Mouse (Mus musculus): ENCODE results near the gene Vmn1r2.
"Not testable (repeated sequence)": the region's sequence is repeated elsewhere in the genome, so short reads cannot be mapped to it uniquely, and the experiment has no call there.

The Vmn1r2 gene

DNA sequence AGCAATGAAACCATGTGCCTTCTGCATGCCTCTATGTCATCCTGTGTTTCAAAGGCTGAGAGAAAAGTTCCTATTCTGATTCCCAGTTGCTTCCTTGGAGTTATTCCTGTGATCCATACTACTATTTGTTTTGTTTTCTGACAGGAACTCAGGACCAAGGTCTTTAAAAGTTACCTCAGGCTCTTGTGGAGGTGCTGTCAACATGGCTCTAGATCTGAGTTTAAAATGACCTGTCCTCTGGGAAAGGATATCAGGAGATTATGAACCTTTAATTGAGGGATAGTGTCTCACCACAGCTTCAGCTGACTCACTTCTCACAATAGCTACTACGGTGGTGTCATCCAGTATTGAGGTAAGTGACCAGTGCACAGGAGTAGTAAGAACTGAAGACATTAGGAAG is at the start of gene Vmn1r2:
TSS of gene Vmn1r2 (plus strand) at position 301 of the 400 bp plus-strand sequence.
- in situ Hi-C loops (cut with MboI), result not testable (repeated sequence)

DNA sequence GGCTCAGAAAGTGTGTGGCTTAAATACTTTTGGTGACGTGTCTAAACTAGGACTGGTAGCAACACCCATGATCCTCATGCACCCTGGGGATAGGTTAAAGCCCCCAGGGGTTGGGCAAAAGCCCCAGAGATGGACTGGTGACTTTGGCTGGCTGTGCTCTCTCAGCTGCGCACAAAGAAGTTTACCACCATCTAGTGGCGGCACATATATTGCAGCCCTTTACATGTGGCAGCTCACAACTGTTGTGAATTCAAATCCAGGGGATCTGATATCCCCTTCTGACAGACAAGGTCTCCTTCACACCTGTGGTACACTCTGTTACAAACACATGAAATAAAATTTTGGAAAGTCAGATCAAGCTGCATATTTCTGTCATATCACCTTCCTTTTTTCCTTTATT is 19.2 kb upstream of the Vmn1r2 start:
- in situ Hi-C loops (cut with MboI), result not testable (repeated sequence)

DNA sequence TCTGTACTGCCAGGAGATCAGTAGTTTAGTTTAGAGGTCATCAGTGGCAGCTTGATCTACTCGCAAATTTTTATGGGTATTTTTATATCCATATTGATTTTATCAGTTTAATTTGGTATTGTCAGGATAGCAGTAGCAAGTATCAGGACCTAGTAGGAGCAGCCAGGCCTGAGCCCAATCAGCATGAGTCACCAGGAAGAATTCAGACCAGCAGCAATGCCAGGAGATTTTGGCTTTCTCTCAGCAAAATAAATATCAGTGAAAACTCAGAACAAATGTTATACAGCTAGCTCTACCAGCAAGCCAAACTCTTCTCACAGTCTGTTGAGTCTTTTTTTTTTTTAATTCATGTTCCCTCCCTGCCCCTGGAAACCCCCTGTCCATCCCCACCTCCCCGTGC is 13.8 kb upstream of the Vmn1r2 start:
- in situ Hi-C loops (cut with MboI), result not testable (repeated sequence)

DNA sequence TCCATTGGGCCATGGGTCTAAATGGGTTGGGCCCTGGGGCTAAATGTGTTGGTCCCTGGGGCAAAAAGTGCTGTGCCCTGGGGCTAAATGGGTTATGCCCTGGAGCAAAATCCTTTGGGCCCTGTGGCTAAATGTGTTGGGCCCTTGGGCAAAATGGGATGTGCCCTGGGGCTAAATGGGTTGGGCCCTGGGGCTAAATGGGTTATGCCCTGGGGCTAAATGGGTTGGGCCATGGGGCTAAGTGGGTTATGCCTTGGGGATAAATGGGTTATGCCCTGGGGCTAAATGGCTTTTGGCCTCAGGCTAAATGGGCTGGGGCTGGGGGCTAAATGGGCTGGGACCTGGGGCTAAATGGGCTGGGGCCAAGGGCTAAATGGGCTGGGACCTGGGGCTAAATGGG is 2.7 kb upstream of the Vmn1r2 start:
- in situ Hi-C loops (cut with MboI), result not testable (repeated sequence)

DNA sequence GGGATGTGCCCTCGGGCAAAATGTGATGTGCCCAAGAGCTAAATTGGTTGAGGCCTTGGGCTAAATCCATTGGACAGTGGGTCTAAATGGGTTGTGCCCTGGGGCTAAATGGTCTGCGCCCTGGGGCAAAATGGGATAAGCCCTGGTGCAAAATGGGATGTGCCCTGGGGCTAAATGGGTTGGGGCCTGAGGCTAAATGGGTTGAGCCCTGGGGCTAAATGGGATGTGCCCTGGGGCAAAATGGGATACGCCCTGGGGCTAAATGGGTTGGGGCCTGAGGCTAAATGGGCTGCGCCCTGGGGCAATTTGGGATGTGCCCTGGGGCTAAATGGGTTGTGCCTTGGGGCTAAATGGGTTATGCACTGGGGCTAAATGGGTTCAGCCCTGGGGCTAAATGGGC is 2.1 kb upstream of the Vmn1r2 start:
- in situ Hi-C loops (cut with MboI), result no loop called here

DNA sequence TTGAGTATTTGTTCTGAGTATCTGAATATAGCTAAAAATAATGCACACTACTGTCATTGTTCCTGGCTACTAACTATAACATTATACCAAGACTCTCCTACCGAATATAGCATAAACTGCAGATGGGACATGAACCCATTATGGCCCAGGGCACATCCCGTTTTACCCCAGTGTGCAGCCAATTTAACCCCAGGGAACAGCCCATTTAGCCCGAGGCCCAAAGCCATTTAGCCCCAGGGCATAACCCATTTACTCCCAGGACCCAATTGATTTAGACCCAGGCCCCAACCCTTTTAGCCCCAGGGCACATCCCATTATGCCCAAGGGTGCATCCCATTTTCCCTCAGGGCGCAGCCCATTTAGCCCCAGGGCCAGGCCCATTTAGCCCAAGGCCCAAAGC is 7.5 kb downstream of the Vmn1r2 start:
- in situ Hi-C loops (cut with MboI), result not testable (repeated sequence)

DNA sequence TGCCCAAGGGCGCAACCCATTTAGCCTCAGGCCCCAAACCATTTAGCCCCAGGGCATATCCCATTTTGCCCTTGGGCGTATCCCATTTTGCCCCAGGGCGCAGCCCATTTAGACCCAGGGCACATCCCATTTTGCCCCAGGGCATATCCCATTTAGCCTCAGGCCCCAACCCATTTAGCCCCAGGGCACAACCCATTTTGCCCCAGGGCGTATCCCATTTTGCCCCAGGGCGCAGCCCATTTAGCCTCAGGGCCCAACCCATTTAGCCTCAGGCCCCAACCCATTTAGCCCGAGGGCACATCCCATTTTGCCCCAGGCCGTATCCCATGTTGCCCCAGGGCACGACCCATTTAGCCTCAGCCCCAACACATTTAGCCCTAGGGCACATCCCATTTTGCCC is 8.6 kb downstream of the Vmn1r2 start:
- in situ Hi-C loops (cut with MboI), result not testable (repeated sequence)

DNA sequence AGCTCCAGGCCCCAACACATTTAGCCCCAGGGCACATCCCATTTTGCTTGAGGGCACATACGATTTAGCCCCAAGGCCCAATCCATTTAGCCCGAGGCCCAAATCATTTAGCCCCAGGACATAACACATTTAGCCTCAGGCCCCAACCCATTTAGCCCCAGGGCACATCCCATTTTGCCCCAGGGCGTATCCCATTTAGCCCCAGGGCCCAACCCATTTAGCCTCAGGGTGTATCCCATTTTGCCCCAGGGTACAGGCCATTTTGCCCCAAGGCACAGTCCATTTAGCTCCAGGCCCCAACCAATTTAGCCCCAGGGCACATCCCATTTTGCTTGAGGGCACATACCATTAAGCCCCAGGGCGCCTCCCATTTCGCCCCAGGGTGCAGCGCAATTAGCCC is 9.1 kb downstream of the Vmn1r2 start:
- in situ Hi-C loops (cut with MboI), result not testable (repeated sequence)

DNA sequence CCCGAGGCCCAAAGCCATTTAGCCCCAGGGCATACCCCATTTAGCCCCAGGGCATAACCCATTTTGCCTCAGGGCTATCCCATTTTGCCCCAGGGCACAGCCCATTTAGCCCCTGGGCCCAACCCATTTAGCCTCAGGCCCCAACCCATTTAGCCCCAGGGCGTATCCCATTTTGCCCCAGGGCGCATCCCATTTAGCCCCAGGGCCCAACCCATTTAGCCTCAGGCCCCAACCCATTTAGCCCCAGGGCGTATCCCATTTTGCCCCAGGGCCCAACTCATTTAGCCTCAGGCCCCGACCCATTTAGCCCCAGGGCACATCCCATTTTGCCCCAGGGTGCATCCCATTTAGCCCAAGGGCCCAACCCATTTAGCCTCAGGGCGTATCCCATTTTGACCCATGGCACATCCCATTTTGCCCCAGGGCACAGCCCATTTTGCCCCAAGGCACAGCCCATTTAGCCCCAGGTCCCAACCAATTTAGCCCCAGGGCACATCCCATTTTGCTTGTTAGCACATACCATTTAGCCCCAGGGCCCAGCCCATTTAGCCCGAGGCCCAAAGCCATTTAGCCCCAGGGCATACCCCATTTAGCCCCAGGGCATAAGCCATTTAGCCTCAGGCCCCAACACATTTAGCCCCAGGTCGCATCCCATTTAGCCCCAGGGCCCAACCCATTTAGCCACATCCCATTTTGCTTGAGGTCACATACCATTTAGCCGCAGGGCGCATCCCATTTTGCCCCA is 9.8 kb downstream of the Vmn1r2 start:
- in situ Hi-C loops (cut with MboI), result not testable (repeated sequence)

DNA sequence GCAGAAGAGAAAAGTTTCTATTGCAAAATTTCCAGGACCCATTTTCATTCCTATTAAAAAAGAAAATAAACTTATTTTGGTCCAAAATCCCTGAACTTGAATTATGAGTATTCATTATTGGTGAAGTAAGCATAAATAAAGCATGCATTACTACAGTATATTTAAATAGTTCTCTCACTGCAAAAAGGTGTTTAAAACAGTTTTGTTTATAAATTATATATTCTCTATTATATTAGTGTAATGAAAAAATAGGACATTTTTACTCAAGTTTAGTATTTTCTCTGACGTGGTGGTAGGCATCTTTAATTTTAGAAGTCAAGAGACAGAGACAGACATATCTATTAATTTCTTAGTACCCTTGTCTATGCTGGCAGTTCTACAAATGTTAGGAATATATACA is 18.1 kb downstream of the Vmn1r2 start, which contains the start of gene Vmn1r3:
TSS of gene Vmn1r3 (minus strand) at position 101 of the 400 bp plus-strand sequence.
- in situ Hi-C loops (cut with MboI), result not testable (repeated sequence)

DNA sequence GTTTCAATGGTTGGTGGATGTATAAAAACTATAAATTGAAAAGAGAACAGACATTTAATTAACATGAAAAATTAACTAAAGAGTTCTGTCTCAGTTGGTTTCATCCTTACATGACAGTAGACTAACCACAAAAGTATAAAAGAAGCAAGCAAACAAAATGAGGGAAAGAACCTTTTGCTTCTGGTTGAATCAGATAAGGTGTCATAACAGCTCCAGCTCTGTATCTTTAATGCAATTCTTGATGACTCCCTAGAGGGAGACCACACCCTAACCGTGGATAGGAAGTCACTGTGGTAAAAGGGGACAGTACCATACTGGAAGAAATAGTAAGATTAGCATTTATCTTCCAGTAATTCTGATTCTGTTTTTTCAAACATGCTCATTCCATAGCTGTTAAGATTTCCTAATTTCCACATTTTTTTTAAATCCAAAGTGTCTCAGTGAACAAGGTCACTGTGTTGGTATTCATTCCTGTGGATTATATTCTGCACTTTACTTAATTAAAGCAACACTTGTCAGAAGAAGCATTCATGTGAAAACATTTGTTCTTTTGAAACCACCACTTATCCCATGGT is 42.6 kb downstream of the Vmn1r2 start:
- in situ Hi-C loops (cut with MboI), result not testable (repeated sequence)

DNA sequence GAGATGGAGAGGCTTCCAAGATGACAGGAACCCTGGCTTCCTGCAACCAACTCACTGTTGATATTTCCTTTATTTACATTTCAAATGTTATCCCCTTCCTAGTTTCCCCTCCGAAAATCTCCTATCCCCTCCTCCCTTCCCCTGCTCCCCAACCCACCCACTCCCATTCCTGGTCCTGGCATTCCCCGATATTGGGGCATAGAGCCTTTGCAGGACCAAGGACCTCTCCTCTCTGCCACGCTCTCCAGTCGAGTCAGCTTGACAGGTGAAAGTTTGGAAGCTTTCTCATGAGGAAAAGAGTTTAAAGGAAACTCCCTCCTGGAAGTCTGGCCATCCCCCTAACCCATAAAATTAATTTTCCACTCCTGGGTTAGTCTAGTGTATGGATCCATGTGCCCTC is 46.2 kb downstream of the Vmn1r2 start:
- in situ Hi-C loops (cut with MboI), result not testable (repeated sequence)

DNA sequence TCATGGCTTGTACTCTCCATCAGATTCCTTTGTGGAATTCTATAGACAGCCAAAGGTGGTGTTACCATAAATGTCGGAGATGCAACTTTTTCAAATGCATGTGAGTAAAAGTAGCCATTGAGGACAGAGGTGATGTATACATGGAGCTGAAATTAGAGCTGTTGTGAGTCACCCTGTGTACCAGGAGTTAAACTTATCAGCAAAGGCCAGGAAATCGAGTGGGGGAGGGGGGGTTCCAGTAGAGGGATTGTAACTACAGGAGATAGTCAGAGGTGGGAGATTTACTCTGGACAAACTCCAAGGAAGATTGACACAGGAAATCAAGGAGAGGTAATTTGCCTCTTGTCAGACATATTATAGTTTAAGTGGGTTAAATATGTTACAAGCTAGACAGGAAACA is 49.3 kb downstream of the Vmn1r2 start:
- in situ Hi-C loops (cut with MboI), result not testable (repeated sequence)

Data from mature B cell (primary cell).